Mouse (Mus musculus) lung, postnatal 0 days (tissue): ENCODE results near the gene Gna13. TPM values are rescaled to one million over a fixed set of nuclear protein-coding genes. Genes with fewer than 3 reads are reported as not detected.

Experiments
- ATAC-seq: fragments of 200-750 bp; cut with Nextera tagmentation; 2 replicates; pipeline ENCODE4 v1.8.0; 2017; ENCODE audit warnings: moderate library complexity
- DNase-seq: peaks from one replicate; pipeline ENCODE4 v3.0.0-alpha.2; 2016; ENCODE audit warnings: low spot score
- H3K27ac ChIP-seq: fragments of 300-500 bp; sonication (generic); 2 replicates; pipeline ENCODE4 v1.5.1; 2014; ENCODE audit warnings: antibody characterized with exemption, mild to moderate bottlenecking, low read length, mixed read lengths
- H3K27me3 ChIP-seq: fragments of 300-500 bp; sonication (generic); replicated peaks from 2 replicates; pipeline ENCODE4 v1.6.1; 2014; ENCODE audit warnings: low read length, mixed read lengths; ENCODE audit not compliant: insufficient read depth
- H3K36me3 ChIP-seq: fragments of 300-500 bp; sonication (generic); 2 replicates; pipeline ENCODE4 v1.6.1; 2014; ENCODE audit warnings: low read length, mixed read lengths; ENCODE audit not compliant: insufficient read depth
- H3K4me1 ChIP-seq: fragments of 300-500 bp; sonication (generic); 2 replicates; pipeline ENCODE4 v1.6.1; 2014; ENCODE audit warnings: antibody characterized with exemption, low read depth, low read length, mixed read lengths; ENCODE audit not compliant: insufficient read depth
- H3K4me2 ChIP-seq: fragments of 300-500 bp; sonication (generic); replicated peaks from 2 replicates; pipeline ENCODE4 v1.6.1; 2014; ENCODE audit warnings: low read depth, mild to moderate bottlenecking, low read length, moderate library complexity, mixed read lengths
- H3K4me3 ChIP-seq: fragments of 300-500 bp; sonication (generic); 2 replicates; pipeline ENCODE4 v1.5.1; 2014; ENCODE audit warnings: low read depth, low read length
- H3K9ac ChIP-seq: fragments of 300-500 bp; sonication (generic); replicated peaks from 2 replicates; pipeline ENCODE4 v1.6.1; 2014; ENCODE audit warnings: low read depth, mild to moderate bottlenecking
- H3K9me3 ChIP-seq: fragments of 300-500 bp; sonication (generic); 2 replicates; pipeline ENCODE4 v1.6.1; 2016; ENCODE audit warnings: low read length, mixed read lengths
- CTCF ChIP-seq: IDR thresholded peaks from 2 replicates; pipeline ENCODE4 v1.5.1; 2016; ENCODE audit warnings: antibody characterized with exemption, mild to moderate bottlenecking
- EP300 ChIP-seq: IDR thresholded peaks from 2 replicates; pipeline ENCODE4 v1.6.1; 2016; ENCODE audit warnings: antibody characterized with exemption, mild to moderate bottlenecking, control low read depth
- WGBS: fragments of 180-500 bp; shearing (Covaris S2); extraction: QIAGEN DNeasy Blood & Tissue Kit; methylation state at CpG from one replicate; pipeline ENCODE4 v1.1.7; 2014; 5-methylcytosine and 5-hydroxymethylcytosine counted together
- polyA plus RNA-seq: library from polyadenylated mRNA; unstranded; fragments of >200 nt; fragmentation: Nextera tagmentation; extraction: Ambion mirVana; gene quantifications from 2 replicates; pipeline ENCODE4 v1.2.1, GENCODE M21; 2015

Gna13 gene
- polyA plus RNA-seq, 1 experiment from 2014 or later: 69.7 TPM

DNA sequence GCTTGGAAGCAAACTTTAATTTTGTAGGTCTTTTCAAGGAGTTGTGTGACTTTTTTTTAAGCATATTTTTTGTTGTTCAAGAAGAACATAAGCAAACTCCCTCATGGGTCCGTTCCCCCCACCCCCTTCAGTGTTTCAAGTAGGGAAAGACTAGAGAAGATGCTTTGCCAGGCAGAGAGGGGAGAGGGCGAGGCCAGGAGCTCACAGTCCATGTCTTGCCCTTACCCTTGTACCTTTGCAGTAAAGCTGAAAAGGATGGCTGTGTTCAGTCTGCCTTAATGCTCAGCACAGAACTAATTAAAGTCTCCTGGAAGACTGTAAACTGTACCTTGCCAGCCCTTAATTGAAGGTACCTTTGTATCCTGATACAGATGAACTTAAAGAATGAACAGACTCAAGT, 1.7 kb downstream of the Gna13 start:
- Histone ChIP-seq H3K9ac (peak overlapping the region; percentile 93), H3K4me2 (peak overlapping the region; percentile 74), H3K4me1 (peaks cover 32% of the 10 kb centered on the region), H3K27me3 (no peaks in the 10 kb centered on the region), H3K27ac (peak overlapping the region; percentile 64), H3K36me3 (no peaks in the 10 kb centered on the region), H3K4me3 (peak overlapping the region; percentile 94), H3K9me3 (no peaks in the 10 kb centered on the region)
- no peak for TF ChIP-seq CTCF
- TF ChIP-seq EP300: no peak
- WGBS: 27% methylated on average over 2 of the region's 2 CpGs
- DNase-seq: no peak
- ATAC-seq: no peak

DNA sequence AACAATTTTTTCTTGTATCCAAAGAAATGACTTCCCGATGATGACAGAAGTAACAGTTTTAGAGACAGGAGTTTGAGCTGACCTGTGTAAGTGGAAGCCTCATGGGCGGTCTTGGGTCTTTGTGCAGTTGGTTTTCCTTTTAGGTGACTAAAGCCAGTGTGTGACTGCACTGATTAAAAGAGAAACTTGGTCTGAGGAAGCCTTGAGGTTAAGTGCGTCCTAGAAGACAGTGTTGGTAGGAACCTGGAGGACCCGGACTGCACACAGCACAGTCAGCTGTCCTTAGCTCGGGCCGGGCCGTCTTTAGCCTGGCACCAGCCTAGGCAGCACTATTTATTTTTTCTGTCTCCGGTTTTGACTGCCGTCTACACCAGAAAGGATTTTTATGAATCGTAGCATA, 2.2 kb downstream of the Gna13 start:
- H3K27ac ChIP-seq: peak overlapping the region; percentile 64; the same call in 1 of the 2 replicates
- peak overlapping the region; percentile 94 for H3K4me3 ChIP-seq
- WGBS: 29% methylated on average over 10 of the region's 10 CpGs
- H3K27me3 ChIP-seq: no peaks in the 10 kb centered on the region
- DNase-seq (no peak), ATAC-seq (no peak)
- H3K4me2 ChIP-seq: peak overlapping the region; percentile 74
- no peaks in the 10 kb centered on the region for H3K36me3 ChIP-seq
- H3K9ac ChIP-seq: peak overlapping the region; percentile 93
- peaks cover 32% of the 10 kb centered on the region for H3K4me1 ChIP-seq
- H3K9me3 ChIP-seq: no peaks in the 10 kb centered on the region
- no peak for TF ChIP-seq EP300

DNA sequence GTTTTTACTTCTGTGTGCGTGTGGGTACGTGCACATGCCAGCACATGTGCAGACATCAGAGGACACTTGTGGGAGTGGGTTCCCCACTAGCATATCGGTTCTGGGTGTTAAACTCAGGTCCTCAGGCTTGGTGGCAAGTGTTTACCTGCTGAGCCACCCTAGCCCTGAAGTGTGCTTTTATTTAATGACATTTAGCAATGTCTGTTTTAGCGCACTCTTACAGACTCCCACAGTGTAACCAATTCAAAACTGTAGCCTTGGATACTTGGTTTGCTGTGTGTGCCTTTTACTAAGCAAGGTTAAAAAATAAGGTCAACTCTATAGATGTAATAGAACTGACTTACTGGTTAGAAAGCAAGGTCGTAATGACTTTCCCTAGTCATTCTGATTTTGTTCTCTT, 3.2 kb downstream of the Gna13 start:
- 0 out of 2 replicates have a peak overlapping the region, but pooled peaks have one; percentile 16 for H3K27ac ChIP-seq
- H3K9ac ChIP-seq: peak overlapping the region; percentile 93; the same call in 1 of the 2 replicates
- peak; percentile 52 for DNase-seq
- no peaks in the 10 kb centered on the region for H3K9me3 ChIP-seq
- H3K4me2 ChIP-seq: peak overlapping the region; percentile 74
- no peak for TF ChIP-seq EP300
- TF ChIP-seq CTCF: no peak
- 70% methylated on average over 5 of the region's 5 CpGs for WGBS
- no peaks in the 10 kb centered on the region for H3K36me3 ChIP-seq
- no peak for ATAC-seq
- H3K4me3 ChIP-seq: peak overlapping the region; percentile 94; the same call in 1 of the 2 replicates
- no peaks in the 10 kb centered on the region for H3K27me3 ChIP-seq
- peaks cover 32% of the 10 kb centered on the region for H3K4me1 ChIP-seq

DNA sequence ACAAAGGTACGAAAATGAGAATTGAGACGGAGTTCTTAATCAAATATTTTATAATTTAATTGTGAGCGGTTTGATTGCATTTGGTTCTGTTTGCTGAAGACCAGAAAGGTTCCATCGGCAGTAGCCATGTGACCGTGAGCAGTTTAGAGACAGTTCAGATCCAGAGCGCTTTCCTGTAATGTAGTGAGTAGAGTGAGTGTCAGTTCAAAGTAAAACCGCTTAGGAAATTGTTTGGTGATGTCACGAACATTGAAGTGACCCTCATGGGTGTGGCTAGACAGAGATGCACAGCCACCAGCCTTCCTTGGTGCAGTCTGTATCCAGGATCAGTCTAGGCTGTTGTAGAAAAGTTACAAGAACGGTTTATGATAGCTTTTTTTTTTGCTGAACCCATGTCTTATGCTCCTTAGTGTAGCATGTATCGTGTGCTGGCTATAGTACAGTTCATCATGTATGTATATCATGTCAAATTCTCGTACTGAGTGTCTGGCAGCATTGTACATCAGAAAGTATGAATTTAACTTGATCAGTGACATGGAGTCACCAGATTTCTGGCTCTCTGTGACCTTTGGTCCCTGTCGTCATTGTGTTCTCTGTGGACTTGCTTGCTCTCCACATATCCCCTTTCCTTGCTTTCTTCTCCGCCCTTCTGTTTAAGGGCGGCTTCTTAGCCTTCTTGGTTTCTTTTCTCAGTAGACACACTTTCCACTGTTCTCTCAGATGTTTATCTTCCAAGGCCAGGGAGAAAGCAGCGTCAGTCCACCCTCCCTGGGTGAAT, 4.4 kb downstream of the Gna13 start:
- Histone ChIP-seq H3K27ac (peak overlapping the region; percentile 16), H3K27me3 (no peaks in the 10 kb centered on the region), H3K36me3 (no peaks in the 10 kb centered on the region), H3K4me3 (no peak overlapping the region), H3K9me3 (no peaks in the 10 kb centered on the region), H3K4me1 (peaks cover 26% of the 10 kb centered on the region), H3K9ac (no peak overlapping the region), H3K4me2 (peak overlapping the region; percentile 74)
- WGBS: 55% methylated on average over 15 of the region's 15 CpGs
- TF ChIP-seq EP300 (no peak), CTCF (no peak)
- no peak for ATAC-seq
- peak; percentile 46 for DNase-seq

DNA sequence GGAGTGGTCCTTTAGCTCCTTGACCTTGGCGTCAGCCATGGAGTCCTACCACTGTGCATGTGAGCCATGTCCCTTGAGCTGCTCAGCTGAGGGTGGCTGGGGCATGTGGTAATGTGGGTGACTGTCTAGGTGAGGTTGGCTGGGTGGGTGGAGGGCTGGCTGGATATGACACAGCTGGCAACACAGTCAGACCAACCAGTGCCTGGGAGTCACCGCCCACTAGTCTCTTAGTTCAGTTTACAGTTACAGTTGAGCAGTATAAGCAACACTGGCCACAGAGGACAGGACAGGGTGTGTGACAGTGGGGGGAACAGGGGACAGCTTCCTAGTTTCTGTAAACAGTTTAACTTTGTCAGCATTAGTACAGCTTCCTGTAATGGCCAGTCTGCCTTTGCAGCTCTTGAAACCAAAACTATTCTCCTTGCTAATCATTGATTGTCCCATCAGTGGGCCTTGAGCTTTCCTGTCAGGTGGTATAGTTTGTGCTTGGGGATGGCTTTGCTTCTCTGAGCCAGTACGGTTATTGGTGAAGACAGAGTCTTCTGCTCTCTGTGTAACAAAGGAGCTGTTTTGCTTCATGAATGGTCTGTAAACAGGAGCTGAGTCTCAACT, 6.5 kb downstream of the Gna13 start:
- DNase-seq: peak; percentile 76
- 33% methylated on average over 3 of the region's 3 CpGs for WGBS
- Histone ChIP-seq H3K27me3 (no peaks in the 10 kb centered on the region), H3K36me3 (no peaks in the 10 kb centered on the region), H3K9ac (no peak overlapping the region), H3K4me3 (no peak overlapping the region), H3K27ac (peak overlapping the region; percentile 34; the same call in 1 of the 2 replicates), H3K4me2 (no peak overlapping the region), H3K9me3 (no peaks in the 10 kb centered on the region), H3K4me1 (peaks cover 26% of the 10 kb centered on the region)
- TF ChIP-seq EP300 (peak; percentile 89), CTCF (no peak)
- peak; percentile 85 for ATAC-seq

DNA sequence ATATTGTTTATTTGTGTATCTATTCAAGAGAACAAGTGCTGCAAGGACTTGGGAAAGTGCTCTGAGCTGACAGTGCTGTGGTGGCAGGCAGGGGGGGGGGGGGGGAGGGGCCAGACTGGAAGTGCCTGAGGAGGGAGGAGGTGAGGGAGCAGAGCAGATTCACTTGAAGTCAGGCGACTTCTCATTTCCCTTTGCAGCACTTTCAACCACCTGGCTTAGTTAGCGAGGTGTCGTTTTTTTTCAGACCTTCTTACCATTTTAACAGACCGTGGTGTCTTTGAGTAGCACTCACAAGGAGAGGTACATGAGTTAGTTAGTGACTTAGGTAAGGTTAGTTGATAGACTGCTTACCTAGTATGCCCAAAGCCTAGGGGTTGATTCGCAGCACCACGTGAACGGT, 12.8 kb downstream of the Gna13 start:
- Histone ChIP-seq H3K27ac (no peak overlapping the region), H3K36me3 (no peaks in the 10 kb centered on the region), H3K9ac (no peak overlapping the region), H3K4me3 (no peak overlapping the region), H3K4me2 (no peak overlapping the region), H3K4me1 (peaks cover 15% of the 10 kb centered on the region), H3K9me3 (no peaks in the 10 kb centered on the region), H3K27me3 (no peaks in the 10 kb centered on the region)
- 61% methylated on average over 7 of the region's 7 CpGs for WGBS
- DNase-seq (no peak), ATAC-seq (no peak)
- TF ChIP-seq CTCF (no peak), EP300 (no peak)
